Mouse (Mus musculus): Measurements from ENCODE around the gene Ly6g6d. TPM values are rescaled to one million over a fixed set of nuclear protein-coding genes. Genes with fewer than 3 reads are reported as not detected.
A peak's percentile ranks its signal among the peaks of the same experiment; 100 is the strongest.

Gene Ly6g6d
- polyA plus RNA-seq, 1 experiment from 2014 or later = 4.3 TPM

- Histone ChIP-seq H3K9ac (ENCODE audit: low read depth, low read length) (peak within 1 kb of the TSS; percentile 90), H3K27me3 (ENCODE audit: control insufficient read depth, insufficient read depth, low read length) (no peaks in the 10 kb centered on the region), H3K4me2 (replicated peaks; ENCODE audit: low read depth, low read length) (peak within 1 kb of the TSS; percentile 88), H3K4me3 (ENCODE audit: low read length) (peak within 1 kb of the TSS; percentile 85), H3K27ac (ENCODE audit: low read depth, low read length) (peak within 1 kb of the TSS; percentile 96), H3K36me3 (ENCODE audit: control insufficient read depth, insufficient read depth, low read length) (peaks cover 67% of the 10 kb centered on the region), H3K4me1 (ENCODE audit: control insufficient read depth, insufficient read depth, low read length) (peaks cover 23% of the 10 kb centered on the region), H3K9me3 (ENCODE audit: control insufficient read depth, low read length) (no peaks in the 10 kb centered on the region)
- WGBS = under 1% methylated on average over 57 of the region's 57 CpGs
- ATAC-seq (ENCODE audit: low FRiP score, low TSS enrichment) = peak; percentile 92
Observed at GRCm38 (mm10) chr17:35058911-35059892, 18.7 kb downstream of the Ly6g6d start, which contains the start of gene Ddah2. TSS of gene Ddah2 (plus strand) at chr17:35059035.

GRCm38 (mm10) chr17:35058316-35058715 is 19.5 kb downstream of the Ly6g6d start:
- peaks cover 75% of the 10 kb centered on the region for H3K36me3 ChIP-seq (ENCODE audit: control insufficient read depth, insufficient read depth, low read length)
- peak overlapping the region; percentile 90; the same call in 1 of the 2 replicates for H3K9ac ChIP-seq (ENCODE audit: low read depth, low read length)
- no peaks in the 10 kb centered on the region for H3K9me3 ChIP-seq (ENCODE audit: control insufficient read depth, low read length)
- H3K4me3 ChIP-seq (ENCODE audit: low read length) = peak overlapping the region; percentile 85
- H3K4me1 ChIP-seq (ENCODE audit: control insufficient read depth, insufficient read depth, low read length) = peaks cover 19% of the 10 kb centered on the region
- H3K27ac ChIP-seq (ENCODE audit: low read depth, low read length) = peak overlapping the region; percentile 96
- ATAC-seq (ENCODE audit: low FRiP score, low TSS enrichment) = 0 out of 2 replicates have a peak, but pooled peaks have one; percentile 1
- peak overlapping the region; percentile 88; the same call in 1 of the 2 replicates for H3K4me2 ChIP-seq (replicated peaks; ENCODE audit: low read depth, low read length)
- no peaks in the 10 kb centered on the region for H3K27me3 ChIP-seq (ENCODE audit: control insufficient read depth, insufficient read depth, low read length)
- WGBS = 61% methylated on average over 9 of the region's 9 CpGs

DNA sequence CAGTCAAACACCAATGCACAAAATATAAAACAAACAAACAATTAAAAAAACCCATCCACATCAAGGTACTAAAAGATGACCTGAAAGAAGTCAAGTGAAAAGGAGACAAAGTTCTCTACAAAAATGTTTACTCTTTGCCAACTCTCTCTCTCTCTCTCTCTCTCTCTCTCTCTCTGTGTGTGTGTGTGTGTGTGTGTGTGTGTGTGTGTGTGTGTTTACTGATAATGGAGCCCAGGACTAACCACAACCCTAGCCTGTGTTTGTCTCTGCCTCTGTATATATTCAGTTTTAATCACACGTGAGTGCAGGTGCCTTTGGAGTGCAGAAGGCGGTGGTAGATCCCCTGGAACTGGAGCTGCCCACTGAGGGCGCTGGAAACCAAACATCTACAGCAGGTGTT is 20.8 kb downstream of the Ly6g6d start:
- Histone ChIP-seq H3K4me2 (replicated peaks; ENCODE audit: low read depth, low read length) (no peak overlapping the region), H3K4me1 (ENCODE audit: control insufficient read depth, insufficient read depth, low read length) (peaks cover 23% of the 10 kb centered on the region), H3K27ac (ENCODE audit: low read depth, low read length) (no peak overlapping the region), H3K36me3 (ENCODE audit: control insufficient read depth, insufficient read depth, low read length) (peaks cover 73% of the 10 kb centered on the region), H3K27me3 (ENCODE audit: control insufficient read depth, insufficient read depth, low read length) (no peaks in the 10 kb centered on the region), H3K9ac (ENCODE audit: low read depth, low read length) (no peak overlapping the region), H3K9me3 (ENCODE audit: control insufficient read depth, low read length) (no peaks in the 10 kb centered on the region), H3K4me3 (ENCODE audit: low read length) (no peak overlapping the region)
- 88% methylated on average over 3 of the region's 3 CpGs for WGBS
- no peak for ATAC-seq (ENCODE audit: low FRiP score, low TSS enrichment)

GRCm38 (mm10) chr17:35055691-35056495 is 22.0 kb downstream of the Ly6g6d start:
- Histone ChIP-seq H3K27ac (ENCODE audit: low read depth, low read length) (no peak overlapping the region), H3K36me3 (ENCODE audit: control insufficient read depth, insufficient read depth, low read length) (peaks cover 62% of the 10 kb centered on the region), H3K4me1 (ENCODE audit: control insufficient read depth, insufficient read depth, low read length) (peaks cover 18% of the 10 kb centered on the region), H3K27me3 (ENCODE audit: control insufficient read depth, insufficient read depth, low read length) (no peaks in the 10 kb centered on the region), H3K9me3 (ENCODE audit: control insufficient read depth, low read length) (no peaks in the 10 kb centered on the region), H3K9ac (ENCODE audit: low read depth, low read length) (no peak overlapping the region; the same call in 1 of the 2 replicates), H3K4me3 (ENCODE audit: low read length) (no peak overlapping the region), H3K4me2 (replicated peaks; ENCODE audit: low read depth, low read length) (no peak overlapping the region)
- no peak for ATAC-seq (ENCODE audit: low FRiP score, low TSS enrichment)
- WGBS = 88% methylated on average over 7 of the region's 7 CpGs

DNA sequence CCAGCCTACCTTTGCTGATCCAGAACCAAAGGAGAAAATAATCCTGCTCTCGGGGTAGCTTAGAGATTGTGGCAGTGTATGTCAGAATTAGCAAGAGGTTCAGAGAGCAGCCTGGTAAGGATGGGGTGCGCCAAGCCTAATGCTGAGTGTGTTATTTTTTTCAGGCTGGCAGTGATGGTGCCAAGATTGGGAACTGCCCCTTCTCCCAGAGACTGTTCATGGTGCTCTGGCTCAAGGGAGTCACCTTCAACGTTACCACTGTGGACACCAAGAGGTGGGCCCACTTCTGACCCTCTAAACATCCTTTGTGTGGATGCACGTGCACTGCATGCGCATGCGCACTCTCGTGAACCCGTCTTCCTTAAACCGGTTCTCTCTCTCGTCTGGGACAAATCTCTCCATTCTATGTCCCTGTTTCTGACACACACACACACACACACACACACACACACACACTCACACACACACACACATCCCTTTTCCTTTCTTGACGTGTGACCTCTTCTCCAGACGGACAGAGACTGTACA is 25.5 kb downstream of the Ly6g6d start:
- no peak for ATAC-seq (ENCODE audit: low FRiP score, low TSS enrichment)
- peak overlapping the region; percentile 61 for H3K4me3 ChIP-seq (ENCODE audit: low read length)
- peaks cover 28% of the 10 kb centered on the region for H3K4me1 ChIP-seq (ENCODE audit: control insufficient read depth, insufficient read depth, low read length)
- no peaks in the 10 kb centered on the region for H3K27me3 ChIP-seq (ENCODE audit: control insufficient read depth, insufficient read depth, low read length)
- no peaks in the 10 kb centered on the region for H3K9me3 ChIP-seq (ENCODE audit: control insufficient read depth, low read length)
- peak overlapping the region; percentile 60 for H3K4me2 ChIP-seq (replicated peaks; ENCODE audit: low read depth, low read length)
- WGBS = 80% methylated on average over 12 of the region's 12 CpGs
- peak overlapping the region; percentile 100 for H3K27ac ChIP-seq (ENCODE audit: low read depth, low read length)
- H3K36me3 ChIP-seq (ENCODE audit: control insufficient read depth, insufficient read depth, low read length) = peaks cover 45% of the 10 kb centered on the region
- peak overlapping the region; percentile 80 for H3K9ac ChIP-seq (ENCODE audit: low read depth, low read length)

DNA sequence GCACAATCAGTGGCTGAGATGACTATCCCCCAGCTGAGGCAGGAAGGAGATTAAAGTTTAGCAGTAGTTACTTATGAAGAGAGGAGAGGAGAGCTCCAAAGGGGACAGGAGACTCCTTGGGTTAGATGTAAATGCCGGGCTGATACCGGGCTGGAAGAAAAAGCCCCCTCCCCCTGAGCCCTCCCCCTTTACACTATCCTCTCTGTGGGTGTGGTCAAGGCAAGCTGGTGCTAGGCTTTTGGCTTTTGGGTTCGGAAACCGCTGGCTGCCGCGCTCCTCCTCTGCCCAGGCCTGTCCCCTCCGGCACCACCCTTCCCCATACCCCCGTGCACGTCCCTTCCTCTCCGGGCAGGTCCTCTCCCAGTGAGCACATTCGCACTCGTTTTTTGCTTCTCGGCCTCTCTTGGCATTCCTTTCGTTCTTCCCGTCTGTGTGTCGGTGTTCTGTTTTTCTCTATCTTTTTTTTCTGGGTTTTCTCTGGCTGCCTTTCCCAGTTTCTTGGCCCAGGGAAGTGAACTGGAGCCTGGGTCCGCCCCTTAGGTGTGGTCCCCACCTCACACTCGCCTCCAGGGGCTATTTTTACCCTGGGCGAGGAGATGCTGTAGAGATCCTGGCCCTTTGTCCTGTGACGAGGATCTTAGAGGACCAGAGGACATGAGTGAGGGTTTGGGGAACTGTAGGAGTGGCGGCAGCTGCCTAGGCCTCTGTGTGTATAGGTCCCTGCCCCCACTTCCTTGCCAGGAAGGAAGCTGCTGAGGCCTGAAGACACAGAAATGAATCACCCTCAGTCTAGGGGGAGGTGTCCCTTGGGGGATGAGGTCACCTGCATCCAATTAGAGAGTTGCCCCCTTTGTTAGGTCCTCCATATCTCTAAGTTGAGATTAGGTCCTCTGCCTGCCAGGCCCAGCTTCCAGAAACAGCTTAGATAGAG is 26.4 kb downstream of the Ly6g6d start:
- Histone ChIP-seq H3K4me2 (replicated peaks; ENCODE audit: low read depth, low read length) (peak overlapping the region; percentile 60), H3K9ac (ENCODE audit: low read depth, low read length) (peak overlapping the region; percentile 80), H3K4me1 (ENCODE audit: control insufficient read depth, insufficient read depth, low read length) (peaks cover 32% of the 10 kb centered on the region), H3K27me3 (ENCODE audit: control insufficient read depth, insufficient read depth, low read length) (no peaks in the 10 kb centered on the region), H3K9me3 (ENCODE audit: control insufficient read depth, low read length) (no peaks in the 10 kb centered on the region), H3K36me3 (ENCODE audit: control insufficient read depth, insufficient read depth, low read length) (peaks cover 39% of the 10 kb centered on the region), H3K4me3 (ENCODE audit: low read length) (peak overlapping the region; percentile 61), H3K27ac (ENCODE audit: low read depth, low read length) (peak overlapping the region; percentile 100)
- ATAC-seq (ENCODE audit: low FRiP score, low TSS enrichment) = peak; percentile 70
- 2% methylated on average over 21 of the region's 21 CpGs for WGBS

DNA sequence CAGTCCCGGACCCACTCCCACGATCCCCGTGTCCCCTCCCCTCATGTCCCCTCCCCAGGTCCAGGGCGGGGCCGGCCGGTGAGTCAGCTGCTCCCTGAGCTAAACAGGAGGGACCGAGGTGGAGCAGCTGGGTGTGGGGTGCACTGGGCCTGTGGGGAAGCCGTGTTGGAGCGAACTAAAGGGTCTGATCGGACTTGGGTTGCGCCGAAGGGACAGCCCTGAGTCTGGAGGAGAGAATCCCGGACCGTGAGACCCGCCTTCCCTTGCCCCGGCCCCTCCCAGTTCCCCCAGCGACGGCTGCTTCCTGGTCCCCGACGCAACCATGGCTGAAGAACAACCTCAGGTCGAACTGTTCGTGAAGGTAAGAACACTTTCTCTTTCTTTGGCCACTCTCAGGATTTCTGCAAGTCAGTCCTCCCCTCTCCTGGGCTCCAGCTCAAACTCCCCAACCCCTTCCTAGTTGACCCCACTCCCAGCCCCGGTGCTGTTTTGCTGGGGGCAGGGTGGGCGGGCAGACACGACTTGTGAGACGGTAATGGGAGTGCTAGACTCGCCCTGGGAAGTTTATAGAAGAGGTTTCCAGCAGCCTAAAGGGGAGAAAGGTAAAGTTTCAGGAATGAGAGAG is 27.6 kb downstream of the Ly6g6d start:
- 0% methylated on average over 27 of the region's 27 CpGs for WGBS
- peak; percentile 30 for ATAC-seq (ENCODE audit: low FRiP score, low TSS enrichment)
- peak overlapping the region; percentile 60 for H3K4me2 ChIP-seq (replicated peaks; ENCODE audit: low read depth, low read length)
- H3K9me3 ChIP-seq (ENCODE audit: control insufficient read depth, low read length) = no peaks in the 10 kb centered on the region
- peak overlapping the region; percentile 61 for H3K4me3 ChIP-seq (ENCODE audit: low read length)
- peaks cover 28% of the 10 kb centered on the region for H3K36me3 ChIP-seq (ENCODE audit: control insufficient read depth, insufficient read depth, low read length)
- peak overlapping the region; percentile 100 for H3K27ac ChIP-seq (ENCODE audit: low read depth, low read length)
- H3K9ac ChIP-seq (ENCODE audit: low read depth, low read length) = peak overlapping the region; percentile 80
- H3K27me3 ChIP-seq (ENCODE audit: control insufficient read depth, insufficient read depth, low read length) = no peaks in the 10 kb centered on the region
- H3K4me1 ChIP-seq (ENCODE audit: control insufficient read depth, insufficient read depth, low read length) = peaks cover 32% of the 10 kb centered on the region
